Mouse (Mus musculus) gastrocnemius, adult 8-10 months (tissue): Measurements from ENCODE around the gene Zfp182. TPM values are rescaled to one million over a fixed set of nuclear protein-coding genes. Genes with fewer than 3 reads are reported as not detected.

ENCODE experiments used
- DNase-seq, 2 experiments: peaks; one replicate each; pipeline ENCODE4 v3.0.0; 2022; ENCODE audit warnings: low spot score in 2 of 2
- total RNA-seq, 4 experiments: library from RNA; stranded (reverse); gene quantifications; 2 replicates each; pipeline ENCODE4 v1.2.4; 2022

Gene Zfp182
- total RNA-seq: 1 to 10 TPM; 1.2 to 1.3 (median 1.3) TPM

- DNase-seq: peak; percentile 26 to 54
These were observed at the start of gene Zfp182 for GRCm38 (mm10) chrX:21061866-21062543. Gene Zfp182 (minus strand): TSS chrX:21062316.

GRCm38 (mm10) chrX:21089867-21090239 is 27.7 kb upstream of the Zfp182 start:
- DNase-seq: no peak

- peak in 1 of 2 experiments; percentile 30 for DNase-seq
These were observed 27.1 kb upstream of the Zfp182 start, which contains the start of gene Zfp300 for GRCm38 (mm10) chrX:21088983-21089866. Gene Zfp300 (minus strand): TSS chrX:21089527.

GRCm38 (mm10) chrX:21088645-21088982 is 26.5 kb upstream of the Zfp182 start:
- DNase-seq: no peak

GRCm38 (mm10) chrX:21068106-21068505 is 6.0 kb upstream of the Zfp182 start, which contains the start of gene Spaca5:
Gene Spaca5 (plus strand): TSS chrX:21068406.
- DNase-seq: no peak

- no peak for DNase-seq
These were observed 401 bp upstream of the Zfp182 start for GRCm38 (mm10) chrX:21062544-21062890.

GRCm38 (mm10) chrX:21061460-21061859 is 656 bp downstream of the Zfp182 start:
- DNase-seq: no peak

GRCm38 (mm10) chrX:20980901-20981300 is 81.2 kb downstream of the Zfp182 start:
- no peak for DNase-seq

Other genes starting within 250 kb of the Zfp182 start
- gene Timp1, start 192.2 kb downstream of the Zfp182 start, total RNA-seq: under 1 TPM in 3 of 4 experiments, not detected in 1; 0.36 to 0.99 (median 0.59) TPM
- under 1 TPM in 1 of 4 experiments, not detected in 3; 0.10 TPM for gene Syn1, start 141.3 kb downstream of the Zfp182 start, total RNA-seq
- 1 to 10 TPM; 1.3 to 4.5 (median 2.1) TPM for gene Cfp, start 130.8 kb downstream of the Zfp182 start, total RNA-seq
- 1 to 10 TPM; 5.6 to 6.9 (median 6.1) TPM for gene Elk1, start 111.7 kb downstream of the Zfp182 start, total RNA-seq
- gene Uxt, start 100.3 kb downstream of the Zfp182 start, total RNA-seq: 10 to 100 TPM; 28.9 to 38.7 (median 37.2) TPM
- not detected for gene Spaca5, start 6.1 kb upstream of the Zfp182 start, total RNA-seq
- gene Zfp300, start 27.2 kb upstream of the Zfp182 start, total RNA-seq: under 1 TPM; 0.10 to 0.19 (median 0.16) TPM
- not detected for gene Ssxa1, start 53.5 kb upstream of the Zfp182 start, total RNA-seq
- not detected for gene Gm21876, start 113.3 kb upstream of the Zfp182 start, total RNA-seq